Mouse (Mus musculus) liver, adult 2 months (tissue): ENCODE measurements around the gene Alkal2. TPM values are rescaled to one million over a fixed set of nuclear protein-coding genes. Genes with fewer than 3 reads are reported as not detected.

Source experiments
- DNase-seq: peaks from one replicate; pipeline ENCODE4 v3.0.0-alpha.2; 2011; ENCODE audit warnings: low read depth, low spot score; ENCODE audit errors: extremely low read depth
- H3K27ac ChIP-seq: fragments of 200-500 bp; replicated peaks from 2 replicates; pipeline ENCODE4 v1.5.1; 2012; ENCODE audit warnings: low read depth, mild to moderate bottlenecking, control low read depth, inconsistent platforms, low read length; ENCODE audit not compliant: insufficient read depth
- H3K27me3 ChIP-seq: fragments of 200-500 bp; 2 replicates; pipeline ENCODE4 v1.6.1; 2012; ENCODE audit warnings: mild to moderate bottlenecking, moderate library complexity, low read length, inconsistent platforms; ENCODE audit not compliant: control insufficient read depth, insufficient read depth
- H3K36me3 ChIP-seq: fragments of 200-500 bp; 2 replicates; pipeline ENCODE4 v1.6.1; 2012; ENCODE audit warnings: low read length, inconsistent platforms; ENCODE audit not compliant: control insufficient read depth, insufficient read depth
- H3K4me1 ChIP-seq: fragments of 200-500 bp; 2 replicates; pipeline ENCODE4 v1.6.1; 2011; ENCODE audit warnings: low read length; ENCODE audit not compliant: control insufficient read depth, insufficient read depth
- H3K4me3 ChIP-seq: fragments of 200-500 bp; 2 replicates; pipeline ENCODE4 v1.5.1; 2011; ENCODE audit warnings: low read depth, mild to moderate bottlenecking, control low read depth, low read length, moderate library complexity; ENCODE audit not compliant: insufficient read depth
- H3K79me2 ChIP-seq: fragments of 200-500 bp; 2 replicates; pipeline ENCODE4 v1.6.1; 2012; ENCODE audit warnings: inconsistent platforms, mild to moderate bottlenecking, low read length, moderate library complexity; ENCODE audit not compliant: control insufficient read depth, insufficient read depth
- H3K9ac ChIP-seq: fragments of 200-500 bp; 2 replicates; pipeline ENCODE4 v1.6.1; 2012; ENCODE audit warnings: low read depth, mild to moderate bottlenecking, control low read depth, inconsistent platforms, low read length
- CTCF ChIP-seq: fragments of 200-500 bp; IDR thresholded peaks from 2 replicates; pipeline ENCODE4 v1.5.1; 2011; ENCODE audit warnings: low read depth, low read length, control low read depth
- POLR2A ChIP-seq: fragments of 200-500 bp; IDR thresholded peaks from 2 replicates; pipeline ENCODE4 v1.6.1; 2011; ENCODE audit warnings: low read length, control low read depth; ENCODE audit not compliant: insufficient read depth; ENCODE audit errors: extremely low read depth
- WGBS: fragments of 180-500 bp; shearing (Covaris S2); methylation state at CpG from one replicate; pipeline ENCODE4 v1.1.7; 2018; 5-methylcytosine and 5-hydroxymethylcytosine counted together
- polyA plus RNA-seq: library from polyadenylated mRNA; depleted of rRNA; stranded (reverse); fragments of >200 nt; gene quantifications from 2 replicates; pipeline ENCODE4 v1.2.3, GENCODE M21; 2012
- total RNA-seq: library from RNA; depleted of rRNA; stranded (reverse); fragments of >200 nt; gene quantifications from 2 replicates; pipeline ENCODE4 v1.2.3, GENCODE M21; 2014

The Alkal2 gene
- total and polyA plus RNA-seq, 2 experiments: not detected

GRCm38 (mm10) chr12:30864347-30864746 is 19.8 kb upstream of the Alkal2 start:
- WGBS: 81% methylated on average over 2 of the region's 2 CpGs
- H3K79me2 ChIP-seq: no peaks in the 10 kb centered on the region

GRCm38 (mm10) chr12:30865781-30866180 is 18.3 kb upstream of the Alkal2 start:
- DNase-seq: no peak
- 85% methylated on average over 4 of the region's 4 CpGs for WGBS
- Histone ChIP-seq H3K4me3 (no peak overlapping the region), H3K27ac (no peak overlapping the region), H3K79me2 (no peaks in the 10 kb centered on the region), H3K9ac (no peak overlapping the region), H3K27me3 (no peaks in the 10 kb centered on the region), H3K4me1 (no peaks in the 10 kb centered on the region), H3K36me3 (no peaks in the 10 kb centered on the region)
- TF ChIP-seq CTCF: no peak
- no peak for TF ChIP-seq POLR2A

More at GRCm38 (mm10) chr12:30864347-30864746, 19.8 kb upstream of the Alkal2 start:
- no peaks in the 10 kb centered on the region for H3K36me3 ChIP-seq
- TF ChIP-seq POLR2A (no peak), CTCF (no peak)
- no peaks in the 10 kb centered on the region for H3K27me3 ChIP-seq
- DNase-seq: no peak
- no peak overlapping the region for H3K4me3 ChIP-seq
- H3K9ac ChIP-seq: no peak overlapping the region
- no peak overlapping the region for H3K27ac ChIP-seq
- H3K4me1 ChIP-seq: no peaks in the 10 kb centered on the region

- peaks cover 6% of the 10 kb centered on the region for H3K27me3 ChIP-seq
- H3K27ac ChIP-seq: no peak overlapping the region
Measured at GRCm38 (mm10) chr12:30879447-30879846, 4.7 kb upstream of the Alkal2 start.

GRCm38 (mm10) chr12:30883592-30883985 is 533 bp upstream of the Alkal2 start:
- Histone ChIP-seq H3K36me3 (no peaks in the 10 kb centered on the region), H3K27me3 (peaks cover 15% of the 10 kb centered on the region), H3K4me3 (no peak overlapping the region), H3K9ac (no peak overlapping the region), H3K27ac (no peak overlapping the region), H3K4me1 (no peaks in the 10 kb centered on the region; the same call in 1 of the 2 replicates), H3K79me2 (no peaks in the 10 kb centered on the region)
- no peak for DNase-seq
- TF ChIP-seq POLR2A: no peak
- TF ChIP-seq CTCF: no peak
- 18% methylated on average over 4 of the region's 4 CpGs for WGBS

More at GRCm38 (mm10) chr12:30879447-30879846, 4.7 kb upstream of the Alkal2 start:
- H3K36me3 ChIP-seq: no peaks in the 10 kb centered on the region
- H3K4me1 ChIP-seq: no peaks in the 10 kb centered on the region
- H3K4me3 ChIP-seq: no peak overlapping the region
- H3K79me2 ChIP-seq: no peaks in the 10 kb centered on the region
- WGBS: 69% methylated on average over 6 of the region's 6 CpGs
- no peak overlapping the region for H3K9ac ChIP-seq
- no peak for TF ChIP-seq CTCF
- TF ChIP-seq POLR2A: no peak
- no peak for DNase-seq

GRCm38 (mm10) chr12:30884622-30885230 is 604 bp downstream of the Alkal2 start:
- 11% methylated on average over 39 of the region's 39 CpGs for WGBS
- DNase-seq: no peak
- Histone ChIP-seq H3K4me1 (no peaks in the 10 kb centered on the region; the same call in 1 of the 2 replicates), H3K4me3 (no peak overlapping the region), H3K27ac (no peak overlapping the region), H3K9ac (no peak overlapping the region), H3K79me2 (no peaks in the 10 kb centered on the region), H3K27me3 (peaks cover 15% of the 10 kb centered on the region), H3K36me3 (no peaks in the 10 kb centered on the region)
- TF ChIP-seq CTCF (no peak), POLR2A (no peak)

- Histone ChIP-seq H3K27ac (no peak overlapping the region), H3K9ac (no peak overlapping the region), H3K4me1 (no peaks in the 10 kb centered on the region; the same call in 1 of the 2 replicates), H3K36me3 (no peaks in the 10 kb centered on the region), H3K27me3 (peaks cover 15% of the 10 kb centered on the region), H3K4me3 (no peak overlapping the region), H3K79me2 (no peaks in the 10 kb centered on the region)
- TF ChIP-seq POLR2A (no peak), CTCF (no peak)
- DNase-seq: no peak
- WGBS: 73% methylated on average over 6 of the region's 6 CpGs
Measured at GRCm38 (mm10) chr12:30885891-30886290, 1.8 kb downstream of the Alkal2 start.
